Mouse (Mus musculus): ENCODE data around the gene Kcnmb2. TPM values are rescaled to one million over a fixed set of nuclear protein-coding genes. Genes with fewer than 3 reads are reported as not detected.

Gene Kcnmb2
- polyA plus RNA-seq, 1 experiment from 2014 or later = 1.5 TPM

GRCm38 (mm10) chr3:32020981-32021380 lies 118.7 kb downstream of the Kcnmb2 start:
- H3K4me2 ChIP-seq = no peak overlapping the region
- WGBS = 91% methylated on average over 6 of the region's 6 CpGs
- no peak overlapping the region for H3K4me3 ChIP-seq
- no peak overlapping the region for H3K9ac ChIP-seq
- no peaks in the 10 kb centered on the region for H3K9me3 ChIP-seq
- H3K27ac ChIP-seq = no peak overlapping the region
- H3K4me1 ChIP-seq = no peaks in the 10 kb centered on the region
- no peaks in the 10 kb centered on the region for H3K36me3 ChIP-seq
- no peaks in the 10 kb centered on the region for H3K27me3 ChIP-seq
- no peak for ATAC-seq (ENCODE audit: insufficient number of reproducible peaks, insufficient read depth, low FRiP score, low TSS enrichment, low read depth)

- Histone ChIP-seq H3K9me3 (no peaks in the 10 kb centered on the region), H3K4me3 (no peak overlapping the region), H3K27ac (no peak overlapping the region), H3K36me3 (no peaks in the 10 kb centered on the region), H3K4me2 (no peak overlapping the region), H3K4me1 (no peaks in the 10 kb centered on the region), H3K27me3 (no peaks in the 10 kb centered on the region), H3K9ac (no peak overlapping the region)
- no peak for ATAC-seq (ENCODE audit: insufficient number of reproducible peaks, insufficient read depth, low FRiP score, low TSS enrichment, low read depth)
- WGBS = 78% methylated on average over 10 of the region's 10 CpGs
Measured at GRCm38 (mm10) chr3:32029375-32030050, 127.2 kb downstream of the Kcnmb2 start.

GRCm38 (mm10) chr3:32032381-32032780 lies 130.1 kb downstream of the Kcnmb2 start:
- Histone ChIP-seq H3K4me2 (no peak overlapping the region), H3K4me1 (no peaks in the 10 kb centered on the region), H3K27me3 (no peaks in the 10 kb centered on the region), H3K9me3 (no peaks in the 10 kb centered on the region), H3K36me3 (no peaks in the 10 kb centered on the region), H3K9ac (no peak overlapping the region), H3K27ac (no peak overlapping the region), H3K4me3 (no peak overlapping the region)
- ATAC-seq (ENCODE audit: insufficient number of reproducible peaks, insufficient read depth, low FRiP score, low TSS enrichment, low read depth) = no peak
- WGBS = 62% methylated on average over 9 of the region's 9 CpGs

- Histone ChIP-seq H3K9ac (no peak overlapping the region), H3K27me3 (no peaks in the 10 kb centered on the region), H3K27ac (no peak overlapping the region), H3K4me1 (no peaks in the 10 kb centered on the region), H3K36me3 (no peaks in the 10 kb centered on the region), H3K4me3 (no peak overlapping the region), H3K9me3 (no peaks in the 10 kb centered on the region), H3K4me2 (no peak overlapping the region)
- WGBS = 62% methylated on average over 3 of the region's 3 CpGs
- no peak for ATAC-seq (ENCODE audit: insufficient number of reproducible peaks, insufficient read depth, low FRiP score, low TSS enrichment, low read depth)
Measured at GRCm38 (mm10) chr3:32043814-32044213, 141.5 kb downstream of the Kcnmb2 start.

GRCm38 (mm10) chr3:32048777-32049176 lies 146.5 kb downstream of the Kcnmb2 start:
- no peaks in the 10 kb centered on the region for H3K27me3 ChIP-seq
- no peaks in the 10 kb centered on the region for H3K36me3 ChIP-seq
- 78% methylated on average over 3 of the region's 3 CpGs for WGBS
- H3K4me1 ChIP-seq = no peaks in the 10 kb centered on the region
- no peak; the same call in 1 of the 2 replicates for ATAC-seq (ENCODE audit: insufficient number of reproducible peaks, insufficient read depth, low FRiP score, low TSS enrichment, low read depth)
- H3K9me3 ChIP-seq = no peaks in the 10 kb centered on the region
- H3K4me2 ChIP-seq = no peak overlapping the region
- H3K4me3 ChIP-seq = no peak overlapping the region
- H3K27ac ChIP-seq = no peak overlapping the region
- no peak overlapping the region for H3K9ac ChIP-seq

- no peaks in the 10 kb centered on the region for H3K4me1 ChIP-seq
- H3K27ac ChIP-seq = no peak overlapping the region
- H3K36me3 ChIP-seq = no peaks in the 10 kb centered on the region
- 61% methylated on average over 3 of the region's 3 CpGs for WGBS
- H3K9me3 ChIP-seq = no peaks in the 10 kb centered on the region
- no peak for ATAC-seq (ENCODE audit: insufficient number of reproducible peaks, insufficient read depth, low FRiP score, low TSS enrichment, low read depth)
- H3K27me3 ChIP-seq = no peaks in the 10 kb centered on the region
- H3K9ac ChIP-seq = no peak overlapping the region
- no peak overlapping the region for H3K4me2 ChIP-seq
- no peak overlapping the region for H3K4me3 ChIP-seq
Measured at GRCm38 (mm10) chr3:32052596-32052995, 150.3 kb downstream of the Kcnmb2 start.

GRCm38 (mm10) chr3:32053610-32054241 lies 151.4 kb downstream of the Kcnmb2 start:
- H3K4me2 ChIP-seq = no peak overlapping the region
- no peaks in the 10 kb centered on the region for H3K4me1 ChIP-seq
- no peaks in the 10 kb centered on the region for H3K27me3 ChIP-seq
- no peak for ATAC-seq (ENCODE audit: insufficient number of reproducible peaks, insufficient read depth, low FRiP score, low TSS enrichment, low read depth)
- H3K36me3 ChIP-seq = no peaks in the 10 kb centered on the region
- 86% methylated on average over 10 of the region's 10 CpGs for WGBS
- no peak overlapping the region for H3K9ac ChIP-seq
- no peaks in the 10 kb centered on the region for H3K9me3 ChIP-seq
- no peak overlapping the region for H3K27ac ChIP-seq
- H3K4me3 ChIP-seq = no peak overlapping the region

GRCm38 (mm10) chr3:32059888-32060656 lies 157.8 kb downstream of the Kcnmb2 start:
- no peaks in the 10 kb centered on the region for H3K36me3 ChIP-seq
- H3K4me1 ChIP-seq = peaks cover 9% of the 10 kb centered on the region; the same call in 1 of the 2 replicates
- ATAC-seq (ENCODE audit: insufficient number of reproducible peaks, insufficient read depth, low FRiP score, low TSS enrichment, low read depth) = no peak
- H3K4me2 ChIP-seq = no peak overlapping the region
- 48% methylated on average over 10 of the region's 10 CpGs for WGBS
- H3K4me3 ChIP-seq = no peak overlapping the region
- H3K9me3 ChIP-seq = no peaks in the 10 kb centered on the region
- H3K27ac ChIP-seq = no peak overlapping the region
- no peaks in the 10 kb centered on the region for H3K27me3 ChIP-seq
- H3K9ac ChIP-seq = no peak overlapping the region

- Histone ChIP-seq H3K9me3 (no peaks in the 10 kb centered on the region), H3K36me3 (no peaks in the 10 kb centered on the region), H3K4me2 (no peak overlapping the region), H3K9ac (no peak overlapping the region), H3K27me3 (no peaks in the 10 kb centered on the region), H3K27ac (no peak overlapping the region), H3K4me3 (no peak overlapping the region), H3K4me1 (peaks cover 20% of the 10 kb centered on the region)
- 70% methylated on average over 3 of the region's 3 CpGs for WGBS
- ATAC-seq (ENCODE audit: insufficient number of reproducible peaks, insufficient read depth, low FRiP score, low TSS enrichment, low read depth) = no peak
Measured at GRCm38 (mm10) chr3:32062685-32063084, 160.4 kb downstream of the Kcnmb2 start.

- no peak overlapping the region for H3K9ac ChIP-seq
- no peaks in the 10 kb centered on the region for H3K27me3 ChIP-seq
- H3K36me3 ChIP-seq = no peaks in the 10 kb centered on the region
- H3K9me3 ChIP-seq = no peaks in the 10 kb centered on the region
- ATAC-seq (ENCODE audit: insufficient number of reproducible peaks, insufficient read depth, low FRiP score, low TSS enrichment, low read depth) = no peak
- WGBS = 75% methylated on average over 3 of the region's 3 CpGs
- no peak overlapping the region for H3K4me2 ChIP-seq
- H3K4me1 ChIP-seq = peaks cover 20% of the 10 kb centered on the region
- H3K4me3 ChIP-seq = no peak overlapping the region
- no peak overlapping the region for H3K27ac ChIP-seq
Measured at GRCm38 (mm10) chr3:32063312-32063711, 161.0 kb downstream of the Kcnmb2 start.

- whole genome bisulfite sequencing = 36% methylated on average over 9 of the region's 9 CpGs
- no peak for ATAC-seq (ENCODE audit: insufficient number of reproducible peaks, insufficient read depth, low FRiP score, low TSS enrichment, low read depth)
- no peak overlapping the region for H3K4me3 ChIP-seq
- H3K4me1 ChIP-seq = peaks cover 12% of the 10 kb centered on the region
- H3K36me3 ChIP-seq = no peaks in the 10 kb centered on the region
- no peaks in the 10 kb centered on the region for H3K9me3 ChIP-seq
- peak overlapping the region; percentile 58 for H3K27ac ChIP-seq
- no peak overlapping the region for H3K4me2 ChIP-seq
- no peak overlapping the region for H3K9ac ChIP-seq
- no peaks in the 10 kb centered on the region for H3K27me3 ChIP-seq
Measured at GRCm38 (mm10) chr3:32067004-32067935, 165.0 kb downstream of the Kcnmb2 start.

Data from embryonic facial prominence, embryonic 13.5 days (tissue).